Mouse (Mus musculus) MEL (cell line): ENCODE data around the gene Cd300lf. TPM values are rescaled to one million over a fixed set of nuclear protein-coding genes. Genes with fewer than 3 reads are reported as not detected.

ENCODE experiments used
- DNase-seq: peaks from one replicate; pipeline ENCODE4 v3.0.0; 2011; ENCODE audit warnings: low read depth, low spot score
- H3K27ac ChIP-seq: 2 replicates; pipeline ENCODE4 v1.5.1; 2012; ENCODE audit warnings: low read depth, mild to moderate bottlenecking, control low read depth, low read length, moderate library complexity; ENCODE audit not compliant: control insufficient read depth
- H3K27me3 ChIP-seq, 2 experiments: fragments of 150-350 bp in 1 of 2; sonication (generic) in 1 of 2; 2 replicates each; pipeline ENCODE4 v1.6.1; 2012; ENCODE audit warnings: low read length in 2 of 2, mild to moderate bottlenecking in 2 of 2, improper control_type of control experiment in 1 of 2, moderate library complexity in 1 of 2; ENCODE audit not compliant: insufficient read depth in 2 of 2, control insufficient read depth in 1 of 2
- H3K36me3 ChIP-seq, 2 experiments: 2 replicates each; pipeline ENCODE4 v1.6.1; 2012 to 2014; ENCODE audit warnings: low read length in 2 of 2, improper control_type of control experiment in 1 of 2, inconsistent platforms in 1 of 2, mild to moderate bottlenecking in 1 of 2; ENCODE audit not compliant: insufficient read depth in 2 of 2, control insufficient read depth in 1 of 2
- H3K4me1 ChIP-seq, 2 experiments: fragments of 150-350 bp in 1 of 2; sonication (generic) in 1 of 2; 2 replicates each; pipeline ENCODE4 v1.6.1; 2012; ENCODE audit warnings: low read length in 2 of 2, improper control_type of control experiment in 1 of 2, mild to moderate bottlenecking in 1 of 2; ENCODE audit not compliant: insufficient read depth in 2 of 2, control insufficient read depth in 1 of 2
- H3K4me3 ChIP-seq, 2 experiments: fragments of 150-350 bp in 1 of 2; sonication (generic) in 1 of 2; 2 replicates each; pipeline ENCODE4 v1.5.1; 2012; ENCODE audit warnings: low read depth in 2 of 2, low read length in 2 of 2, mild to moderate bottlenecking in 2 of 2, moderate library complexity in 2 of 2, control low read depth in 1 of 2, improper control_type of control experiment in 1 of 2; ENCODE audit not compliant: control insufficient read depth in 1 of 2, insufficient read depth in 1 of 2
- H3K79me2 ChIP-seq: 2 replicates; pipeline ENCODE4 v1.6.1; 2012; ENCODE audit warnings: mild to moderate bottlenecking, low read length, moderate library complexity; ENCODE audit not compliant: control insufficient read depth, poor library complexity, insufficient read depth
- H3K9ac ChIP-seq: 2 replicates; pipeline ENCODE4 v1.6.1; 2012; ENCODE audit warnings: low read depth, mild to moderate bottlenecking, control low read depth, low read length, moderate library complexity; ENCODE audit not compliant: control insufficient read depth, poor library complexity, severe bottlenecking
- H3K9me3 ChIP-seq: fragments of 150-350 bp; sonication (generic); replicated peaks from 2 replicates; pipeline ENCODE4 v1.6.1; 2012; ENCODE audit warnings: mild to moderate bottlenecking, low read length, improper control_type of control experiment, moderate library complexity; ENCODE audit not compliant: insufficient read depth
- BHLHE40 ChIP-seq: IDR thresholded peaks from 2 replicates; pipeline ENCODE4 v1.6.1; 2012; ENCODE audit warnings: low read depth, mild to moderate bottlenecking, inconsistent platforms, low read length, improper control_type of control experiment, borderline replicate concordance
- CHD1 ChIP-seq: IDR thresholded peaks from 2 replicates; pipeline ENCODE4 v1.6.1; 2012; ENCODE audit warnings: low read depth, mild to moderate bottlenecking, inconsistent platforms, low read length, improper control_type of control experiment
- CHD2 ChIP-seq: IDR thresholded peaks from 2 replicates; pipeline ENCODE4 v1.6.1; 2011; ENCODE audit warnings: low read length, improper control_type of control experiment
- CTCF ChIP-seq, 3 experiments: IDR thresholded peaks in 2 of 3; conservative IDR thresholded peaks in 1 of 3; 2 replicates each; pipeline ENCODE4 v1.5.1; 2011 to 2012; ENCODE audit warnings: low read length in 3 of 3, low read depth in 2 of 3, mild to moderate bottlenecking in 2 of 3, improper control_type of control experiment in 1 of 3, inconsistent platforms in 1 of 3, mixed read lengths in 1 of 3, moderate library complexity in 1 of 3; ENCODE audit not compliant: control insufficient read depth in 1 of 3, insufficient read depth in 1 of 3, poor library complexity in 1 of 3, severe bottlenecking in 1 of 3
- ELF1 ChIP-seq: IDR thresholded peaks from 2 replicates; pipeline ENCODE4 v1.6.1; 2014; ENCODE audit warnings: low read depth, mild to moderate bottlenecking, inconsistent platforms, low read length, improper control_type of control experiment, moderate library complexity
- EP300 ChIP-seq, 2 experiments: IDR thresholded peaks; 2 replicates each; pipeline ENCODE4 v1.6.1; 2011; ENCODE audit warnings: improper control_type of control experiment in 2 of 2, low read length in 2 of 2, low read depth in 1 of 2, mild to moderate bottlenecking in 1 of 2
- ETS1 ChIP-seq: IDR thresholded peaks from 2 replicates; pipeline ENCODE4 v1.6.1; 2012; ENCODE audit warnings: low read depth, mild to moderate bottlenecking, inconsistent platforms, low read length, improper control_type of control experiment, moderate library complexity
- GABPA ChIP-seq: IDR thresholded peaks from 2 replicates; pipeline ENCODE4 v1.6.1; 2012; ENCODE audit warnings: low read depth, mild to moderate bottlenecking, inconsistent platforms, low read length, improper control_type of control experiment, moderate library complexity
- HCFC1 ChIP-seq: IDR thresholded peaks from 2 replicates; pipeline ENCODE4 v1.6.1; 2012; ENCODE audit warnings: low read depth, mild to moderate bottlenecking, inconsistent platforms, low read length, improper control_type of control experiment, moderate library complexity
- JUND ChIP-seq: IDR thresholded peaks from 2 replicates; pipeline ENCODE4 v1.6.1; 2011; ENCODE audit warnings: low read depth, mild to moderate bottlenecking, improper control_type of control experiment, low read length
- KAT2A ChIP-seq: conservative IDR thresholded peaks from 2 replicates; pipeline ENCODE4 v1.6.1; 2012; ENCODE audit warnings: low read depth, low read length, improper control_type of control experiment, inconsistent platforms
- MAFK ChIP-seq: IDR thresholded peaks from 2 replicates; pipeline ENCODE4 v1.6.1; 2011; ENCODE audit warnings: low read depth, mild to moderate bottlenecking, low read length, improper control_type of control experiment, borderline replicate concordance
- MAX ChIP-seq: IDR thresholded peaks from 2 replicates; pipeline ENCODE4 v1.6.1; 2011; ENCODE audit warnings: low read length, improper control_type of control experiment
- MYB ChIP-seq: IDR thresholded peaks from 2 replicates; pipeline ENCODE4 v1.6.1; 2011; ENCODE audit warnings: mild to moderate bottlenecking, low read depth, low read length, improper control_type of control experiment
- NELFE ChIP-seq: IDR thresholded peaks from 2 replicates; pipeline ENCODE4 v1.6.1; 2011; ENCODE audit warnings: low read depth, low read length, improper control_type of control experiment
- NRF1 ChIP-seq: IDR thresholded peaks from 2 replicates; pipeline ENCODE4 v1.6.1; 2014; ENCODE audit warnings: low read depth, mild to moderate bottlenecking, inconsistent platforms, low read length, improper control_type of control experiment, moderate library complexity; ENCODE audit not compliant: poor library complexity, insufficient read depth, severe bottlenecking
- POLR2A ChIP-seq, 2 experiments: IDR thresholded peaks; 2 replicates each; pipeline ENCODE4 v1.6.1; 2011 to 2012; ENCODE audit warnings: low read length in 2 of 2, mild to moderate bottlenecking in 2 of 2, control low read depth in 1 of 2, improper control_type of control experiment in 1 of 2, low read depth in 1 of 2, moderate library complexity in 1 of 2; ENCODE audit not compliant: control insufficient read depth in 1 of 2, insufficient read depth in 1 of 2, poor library complexity in 1 of 2
- POLR2AphosphoS2 ChIP-seq: IDR thresholded peaks from 2 replicates; pipeline ENCODE4 v1.6.1; 2011; ENCODE audit warnings: low read length, improper control_type of control experiment
- POLR2AphosphoS5 ChIP-seq: IDR thresholded peaks from 2 replicates; pipeline ENCODE4 v1.6.1; 2012; ENCODE audit warnings: low read depth, borderline replicate concordance, mild to moderate bottlenecking, inconsistent platforms, low read length, moderate library complexity, mixed read lengths
- RAD21 ChIP-seq: IDR thresholded peaks from 2 replicates; pipeline ENCODE4 v1.6.1; 2011; ENCODE audit warnings: mild to moderate bottlenecking, low read depth, low read length, improper control_type of control experiment
- USF2 ChIP-seq, 2 experiments: IDR thresholded peaks; 2 replicates each; pipeline ENCODE4 v1.6.1; 2011 to 2012; ENCODE audit warnings: improper control_type of control experiment in 2 of 2, low read length in 2 of 2, borderline replicate concordance in 1 of 2, inconsistent platforms in 1 of 2, low read depth in 1 of 2, mild to moderate bottlenecking in 1 of 2; ENCODE audit not compliant: insufficient read depth in 1 of 2
- polyA plus RNA-seq, 2 experiments: library from polyadenylated mRNA; stranded (reverse) in 1 of 2; unstranded in 1 of 2; fragments of >175 nt in 1 of 2; fragments of >200 nt in 1 of 2; gene quantifications; 2 replicates each; pipeline versions ENCODE4 v1.2.1 to v1.2.4; 2012; ENCODE audit warnings: low replicate concordance in 2 of 2, low read depth in 1 of 2; ENCODE audit not compliant: insufficient read length in 2 of 2, insufficient read depth in 1 of 2, missing spikeins in 1 of 2
- total RNA-seq: library from RNA; depleted of rRNA; stranded (reverse); fragments of 300-350 nt; gene quantifications from 2 replicates; pipeline ENCODE4 v1.2.3, GENCODE M21; 2012

The Cd300lf gene
- total and polyA plus RNA-seq, 3 experiments: 0.12 to 0.46 TPM; not detected in 1

GRCm38 (mm10) chr11:115176399-115177190 is 42.8 kb upstream of the Cd300lf start:
- TF ChIP-seq MAFK (no peak), ELF1 (no peak), CTCF (IDR thresholded peaks at IDR 0.05 in 2 of 3, conservative IDR thresholded peaks at IDR 0.05 in 1 of 3; ENCODE audit: control insufficient read depth in 1 of 3, insufficient read depth in 1 of 3, low read depth in 2 of 3, low read length in 3 of 3, poor library complexity in 1 of 3, severe bottlenecking in 1 of 3) (no peak), POLR2A (IDR thresholded peaks at IDR 0.05; ENCODE audit: control insufficient read depth in 1 of 2, insufficient read depth in 1 of 2, low read depth in 1 of 2, low read length in 2 of 2, poor library complexity in 1 of 2) (no peak), MYB (no peak), RAD21 (no peak), POLR2AphosphoS2 (no peak), EP300 (IDR thresholded peaks at IDR 0.05; ENCODE audit: low read depth in 1 of 2, low read length in 2 of 2) (no peak), NRF1 (no peak), ETS1 (no peak), JUND (no peak), BHLHE40 (no peak), CHD1 (no peak), GABPA (no peak), KAT2A (no peak)
- Histone ChIP-seq H3K27ac (no peak overlapping the region), H3K36me3 (peaks cover 2 to 4% of the 10 kb centered on the region in 2 experiments; a peak in 3 of 4 replicates), H3K4me3 (no peak overlapping the region), H3K9me3 (no peaks in the 10 kb centered on the region), H3K27me3 (no peaks in the 10 kb centered on the region), H3K9ac (no peak overlapping the region), H3K79me2 (peaks cover 5% of the 10 kb centered on the region; the same call in 1 of the 2 replicates), H3K4me1 (no peaks in the 10 kb centered on the region; a peak in 1 of 4 replicates)
- no peak for DNase-seq

- no peak overlapping the region for H3K4me3 ChIP-seq
- no peaks in the 10 kb centered on the region; a peak in 1 of 4 replicates for H3K4me1 ChIP-seq
- peaks cover 7% of the 10 kb centered on the region; the same call in 1 of the 2 replicates for H3K79me2 ChIP-seq
- no peak for DNase-seq
- no peaks in the 10 kb centered on the region for H3K9me3 ChIP-seq
- TF ChIP-seq MAFK: no peak
- TF ChIP-seq MAX: no peak
- TF ChIP-seq GABPA: no peak
- no peak for TF ChIP-seq NELFE
- TF ChIP-seq USF2 (IDR thresholded peaks at IDR 0.05; ENCODE audit: borderline replicate concordance in 1 of 2, insufficient read depth in 1 of 2, low read depth in 1 of 2, low read length in 2 of 2): no peak
- TF ChIP-seq CHD2: no peak
- no peak for TF ChIP-seq POLR2AphosphoS5
- TF ChIP-seq HCFC1: no peak
- TF ChIP-seq, all 39 proteins: peak for 0
- Histone ChIP-seq H3K9ac (no peak overlapping the region), H3K27me3 (no peaks in the 10 kb centered on the region), H3K36me3 (peaks cover 2 to 10% of the 10 kb centered on the region in 2 experiments; a peak in 3 of 4 replicates), H3K27ac (no peak overlapping the region)
These were observed 40.0 kb upstream of the Cd300lf start for GRCm38 (mm10) chr11:115173549-115174339.
